ENCODE assay signal across 8 mouse cellular contexts in genomic region chr16:34095548-34096141, GRCm38 (mm10).
DNase-seq lines count a peak whose midpoint lies in the region.

No protein-coding gene starts in this region.

- intact Hi-C loops in heart, postnatal 10 days (cut with DNase I) = no loop called here

- peaks cover 39% of the 10 kb centered on the region for H3K4me1 ChIP-seq in forebrain, embryonic 10.5 days
- peaks cover 62% of the 10 kb centered on the region for H3K4me1 ChIP-seq in megakaryocyte, embryonic 14.5 days

- WGBS in forebrain, embryonic 10.5 days = under 1% methylated on average over 34 of the region's 34 CpGs

- H3K9me3 ChIP-seq in forebrain, embryonic 10.5 days = no peaks in the 10 kb centered on the region
- H3K9me3 ChIP-seq in megakaryocyte, embryonic 14.5 days = no peaks in the 10 kb centered on the region

- H3K27ac ChIP-seq in forebrain, embryonic 10.5 days = peak overlapping the region; percentile 81

- peak overlapping the region; percentile 66 for H3K4me3 ChIP-seq in forebrain, embryonic 10.5 days
- peak overlapping the region; percentile 94 for H3K4me3 ChIP-seq in megakaryocyte, embryonic 14.5 days (replicated peaks)

- H3K36me3 ChIP-seq in forebrain, embryonic 10.5 days (replicated peaks) = no peaks in the 10 kb centered on the region
- H3K36me3 ChIP-seq in megakaryocyte, embryonic 14.5 days (replicated peaks; ENCODE audit: low read length) = peaks cover 38% of the 10 kb centered on the region

- peaks cover 40% of the 10 kb centered on the region for H3K27me3 ChIP-seq in forebrain, embryonic 10.5 days (ENCODE audit: poor library complexity, severe bottlenecking)
- peaks cover under 1% of the 10 kb centered on the region for H3K27me3 ChIP-seq in megakaryocyte, embryonic 14.5 days (replicated peaks)

- DNase-seq in B cell, adult 2 months = peak; percentile 62 to 65
- peak; percentile 59 to 66 for DNase-seq in adrenal gland, adult 18-20 months (ENCODE audit: low spot score in 2 of 2)
- DNase-seq in forebrain, embryonic 10.5 days (ENCODE audit: extremely low spot score, low spot score) = peak; percentile 69
- DNase-seq in heart, postnatal 10 days = peak; percentile 88
- DNase-seq in kidney, postnatal 25 days = peak; percentile 84 to 93
- peak; percentile 43 for DNase-seq in right cerebral cortex, postnatal 14 days
- peak; percentile 14 for DNase-seq in urinary bladder, postnatal 10 days (ENCODE audit: low spot score)

Comparison
In these comparisons a context has a peak if more than half of its experiments do, and no peak if none do; other contexts are left out.
1. Peak in every context shown above with its lines: DNase-seq, H3K4me3 ChIP-seq and H3K27ac ChIP-seq.
2. DNase-seq: peak in every context shown above with its lines; median percentile 88 in kidney, postnatal 25 days; 88 in heart, postnatal 10 days; 69 in forebrain, embryonic 10.5 days; 64 in B cell, adult 2 months; 62 in adrenal gland, adult 18-20 months; 43 in right cerebral cortex, postnatal 14 days; 14 in urinary bladder, postnatal 10 days.